Mouse (Mus musculus) intestine, postnatal 0 days (tissue): Measurements from ENCODE around the gene Pdzd2. TPM values are rescaled to one million over a fixed set of nuclear protein-coding genes. Genes with fewer than 3 reads are reported as not detected.

ENCODE experiments used
- ATAC-seq: fragments of 200-750 bp; cut with Nextera tagmentation; 2 replicates; pipeline ENCODE4 v1.8.0; 2017; ENCODE audit warnings: mild to moderate bottlenecking, moderate TSS enrichment, moderate library complexity
- H3K27ac ChIP-seq: fragments of 300-500 bp; sonication (generic); 2 replicates; pipeline ENCODE4 v1.5.1; 2014; ENCODE audit warnings: mild to moderate bottlenecking, low read depth, low read length, moderate library complexity
- H3K27me3 ChIP-seq: fragments of 300-500 bp; sonication (generic); replicated peaks from 2 replicates; pipeline ENCODE4 v1.6.1; 2014; ENCODE audit warnings: low read length, mixed read lengths; ENCODE audit not compliant: control insufficient read depth, insufficient read depth
- H3K36me3 ChIP-seq: fragments of 300-500 bp; sonication (generic); 2 replicates; pipeline ENCODE4 v1.6.1; 2014; ENCODE audit warnings: mild to moderate bottlenecking, moderate library complexity; ENCODE audit not compliant: control insufficient read depth, insufficient read depth
- H3K4me1 ChIP-seq: fragments of 300-500 bp; sonication (generic); replicated peaks from 2 replicates; pipeline ENCODE4 v1.6.1; 2014; ENCODE audit warnings: antibody characterized with exemption, low read length, mixed read lengths; ENCODE audit not compliant: control insufficient read depth, insufficient read depth
- H3K4me2 ChIP-seq: fragments of 300-500 bp; sonication (generic); replicated peaks from 2 replicates; pipeline ENCODE4 v1.6.1; 2014; ENCODE audit warnings: low read depth, mild to moderate bottlenecking, moderate library complexity
- H3K4me3 ChIP-seq: fragments of 300-500 bp; sonication (generic); 2 replicates; pipeline ENCODE4 v1.5.1; 2014; ENCODE audit warnings: low read depth, low read length
- H3K9ac ChIP-seq: fragments of 300-500 bp; sonication (generic); 2 replicates; pipeline ENCODE4 v1.6.1; 2014; ENCODE audit warnings: mild to moderate bottlenecking, low read depth, low read length
- H3K9me3 ChIP-seq: fragments of 300-500 bp; sonication (generic); 2 replicates; pipeline ENCODE4 v1.6.1; 2016; ENCODE audit warnings: mixed run types; ENCODE audit not compliant: control insufficient read depth
- CTCF ChIP-seq: sonication (generic); IDR thresholded peaks from 2 replicates; pipeline ENCODE4 v1.5.1; 2016; ENCODE audit warnings: low read depth, mild to moderate bottlenecking, control low read depth, antibody characterized with exemption, moderate library complexity
- WGBS: fragments of 180-500 bp; shearing (Covaris S2); extraction: QIAGEN DNeasy Blood & Tissue Kit; methylation state at CpG from one replicate; pipeline ENCODE4 v1.1.7; 2014; 5-methylcytosine and 5-hydroxymethylcytosine counted together
- polyA plus RNA-seq: library from polyadenylated mRNA; unstranded; fragments of >200 nt; fragmentation: Nextera tagmentation; extraction: Ambion mirVana; gene quantifications from 2 replicates; pipeline ENCODE4 v1.2.1, GENCODE M21; 2015

Gene Pdzd2
- polyA plus RNA-seq, 1 experiment from 2014 or later = 10.1 TPM

GRCm38 (mm10) chr15:12710036-12710435, 29.7 kb downstream of the Pdzd2 start:
- WGBS = 96% methylated on average over 3 of the region's 3 CpGs

GRCm38 (mm10) chr15:12708297-12708696, 31.4 kb downstream of the Pdzd2 start:
- ATAC-seq = no peak
- no peak overlapping the region for H3K4me3 ChIP-seq
- no peak for TF ChIP-seq CTCF
- no peak overlapping the region for H3K27ac ChIP-seq
- H3K36me3 ChIP-seq = no peaks in the 10 kb centered on the region
- no peak overlapping the region for H3K4me2 ChIP-seq
- WGBS = 24% methylated on average over 1 of the region's 1 CpGs
- no peaks in the 10 kb centered on the region for H3K27me3 ChIP-seq
- no peak overlapping the region for H3K9ac ChIP-seq
- H3K4me1 ChIP-seq = no peaks in the 10 kb centered on the region
- no peaks in the 10 kb centered on the region for H3K9me3 ChIP-seq

More at GRCm38 (mm10) chr15:12710036-12710435, 29.7 kb downstream of the Pdzd2 start:
- no peak for ATAC-seq
- H3K4me3 ChIP-seq = no peak overlapping the region
- H3K9ac ChIP-seq = no peak overlapping the region
- no peaks in the 10 kb centered on the region for H3K36me3 ChIP-seq
- H3K9me3 ChIP-seq = no peaks in the 10 kb centered on the region
- TF ChIP-seq CTCF = no peak
- no peak overlapping the region for H3K4me2 ChIP-seq
- no peaks in the 10 kb centered on the region for H3K27me3 ChIP-seq
- no peak overlapping the region for H3K27ac ChIP-seq
- H3K4me1 ChIP-seq = no peaks in the 10 kb centered on the region

- Histone ChIP-seq H3K9me3 (no peaks in the 10 kb centered on the region), H3K4me3 (no peak overlapping the region), H3K9ac (no peak overlapping the region), H3K4me2 (no peak overlapping the region), H3K36me3 (no peaks in the 10 kb centered on the region), H3K4me1 (no peaks in the 10 kb centered on the region), H3K27me3 (no peaks in the 10 kb centered on the region), H3K27ac (no peak overlapping the region)
- WGBS = 69% methylated on average over 3 of the region's 3 CpGs
- TF ChIP-seq CTCF = no peak
- ATAC-seq = no peak
Observed at GRCm38 (mm10) chr15:12706902-12707301, 32.8 kb downstream of the Pdzd2 start.

GRCm38 (mm10) chr15:12700367-12700766, 39.4 kb downstream of the Pdzd2 start:
- H3K27ac ChIP-seq = no peak overlapping the region
- no peaks in the 10 kb centered on the region for H3K27me3 ChIP-seq
- H3K4me1 ChIP-seq = no peaks in the 10 kb centered on the region
- H3K9me3 ChIP-seq = no peaks in the 10 kb centered on the region
- H3K9ac ChIP-seq = no peak overlapping the region
- H3K36me3 ChIP-seq = no peaks in the 10 kb centered on the region
- TF ChIP-seq CTCF = no peak
- H3K4me2 ChIP-seq = no peak overlapping the region
- ATAC-seq = no peak
- no peak overlapping the region for H3K4me3 ChIP-seq
- WGBS = 62% methylated on average over 9 of the region's 9 CpGs

GRCm38 (mm10) chr15:12697741-12698140, 42.0 kb downstream of the Pdzd2 start:
- Histone ChIP-seq H3K4me1 (no peaks in the 10 kb centered on the region), H3K27me3 (no peaks in the 10 kb centered on the region), H3K27ac (no peak overlapping the region), H3K36me3 (no peaks in the 10 kb centered on the region), H3K4me2 (no peak overlapping the region), H3K4me3 (no peak overlapping the region), H3K9me3 (no peaks in the 10 kb centered on the region), H3K9ac (no peak overlapping the region)
- ATAC-seq = no peak
- TF ChIP-seq CTCF = no peak
- 51% methylated on average over 7 of the region's 7 CpGs for WGBS

- H3K27me3 ChIP-seq = no peaks in the 10 kb centered on the region
- H3K9ac ChIP-seq = no peak overlapping the region
- no peaks in the 10 kb centered on the region for H3K4me1 ChIP-seq
- H3K4me3 ChIP-seq = no peak overlapping the region
- TF ChIP-seq CTCF = no peak
- 72% methylated on average over 8 of the region's 8 CpGs for WGBS
- no peak for ATAC-seq
- H3K9me3 ChIP-seq = no peaks in the 10 kb centered on the region
- H3K27ac ChIP-seq = no peak overlapping the region
- H3K36me3 ChIP-seq = no peaks in the 10 kb centered on the region
- H3K4me2 ChIP-seq = no peak overlapping the region
Observed at GRCm38 (mm10) chr15:12696889-12697288, 42.8 kb downstream of the Pdzd2 start.
